Mouse (Mus musculus) brain, embryonic 14.5 days (tissue): Measurements from ENCODE around the gene Hsf4.

ENCODE experiments used
- CTCF ChIP-seq: fragments of 200-500 bp; IDR thresholded peaks from 2 replicates; pipeline ENCODE4 v1.5.1; 2012; ENCODE audit warnings: inconsistent platforms, mild to moderate bottlenecking, moderate library complexity, borderline replicate concordance; ENCODE audit not compliant: insufficient read depth, insufficient read length; ENCODE audit errors: extremely low read depth
- POLR2A ChIP-seq: fragments of 200-500 bp; IDR thresholded peaks from 2 replicates; pipeline ENCODE4 v1.6.1; 2012; ENCODE audit warnings: mild to moderate bottlenecking, inconsistent platforms, borderline replicate concordance; ENCODE audit not compliant: poor library complexity, insufficient read depth, insufficient read length, severe bottlenecking; ENCODE audit errors: extremely low read depth

DNA sequence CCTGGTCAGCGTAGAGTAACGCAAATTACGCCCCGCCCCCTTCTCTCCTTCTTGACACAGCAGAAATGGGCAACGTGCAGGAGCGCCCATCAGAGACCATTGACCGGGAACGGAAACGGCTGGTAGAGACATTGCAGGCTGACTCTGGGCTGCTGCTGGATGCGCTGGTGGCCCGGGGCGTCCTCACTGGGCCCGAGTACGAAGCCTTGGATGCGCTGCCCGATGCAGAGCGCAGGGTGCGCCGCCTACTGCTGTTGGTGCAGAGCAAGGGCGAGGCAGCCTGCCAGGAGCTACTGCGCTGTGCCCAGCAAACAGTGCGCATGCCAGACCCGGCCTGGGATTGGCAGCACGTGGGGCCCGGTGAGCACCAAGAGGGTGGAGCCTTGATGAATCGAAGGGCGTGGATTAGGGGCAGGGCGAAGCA lies 9.3 kb downstream of the Hsf4 start:
- TF ChIP-seq CTCF (no peak), POLR2A (no peak)
